8 mouse cellular contexts compared by ENCODE assay signal in the genomic region with DNA sequence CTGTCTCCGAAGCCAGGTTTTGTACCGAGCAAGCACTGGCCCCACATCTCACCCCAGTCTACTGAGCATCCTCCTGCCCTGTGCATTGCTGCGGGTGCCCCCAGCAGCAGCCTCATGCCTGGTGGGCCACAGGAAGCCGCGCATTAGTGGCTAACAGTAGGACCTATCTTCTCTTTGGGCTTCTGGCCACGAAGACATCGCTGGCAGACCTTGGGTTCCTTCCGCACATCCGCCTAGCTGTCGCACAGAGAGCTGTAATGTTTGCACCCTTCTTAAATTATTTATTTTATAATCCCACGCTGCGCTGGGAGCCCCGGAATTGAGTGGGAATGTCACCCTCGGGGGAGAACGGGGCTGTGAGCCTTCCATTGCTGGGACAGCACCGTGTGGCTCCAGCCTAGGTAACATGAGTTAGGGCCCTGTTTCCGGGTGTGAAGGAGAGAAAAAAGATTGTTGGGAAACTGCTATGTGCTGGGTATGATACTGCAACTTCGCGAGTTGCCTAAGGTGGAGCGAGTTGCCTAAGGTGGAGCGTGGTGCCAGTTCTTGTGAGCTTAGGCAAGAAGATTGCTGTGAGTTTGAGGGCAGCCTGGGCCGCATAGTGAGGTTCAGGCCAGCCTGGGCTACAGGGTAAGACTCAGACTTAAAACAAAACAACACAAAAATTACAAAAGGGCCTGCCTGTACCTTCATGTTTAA. TPM values are rescaled to one million over a fixed set of nuclear protein-coding genes. Genes with fewer than 3 reads are reported as not detected.
A peak's percentile ranks its signal among the peaks of the same experiment; 100 is the strongest.
DNase-seq lines count a peak whose midpoint lies in the region; ATAC-seq and TF ChIP-seq lines count a peak whose summit lies in the region.

No protein-coding gene starts in this region.

- no peak for ATAC-seq in embryonic facial prominence, embryonic 11.5 days (replicated peaks; ENCODE audit: insufficient number of reproducible peaks, low FRiP score, low TSS enrichment, low read depth)
- ATAC-seq in hindbrain, postnatal 0 days: peak; percentile 6; the same call in 1 of the 2 replicates
- ATAC-seq in midbrain, embryonic 11.5 days (ENCODE audit: low FRiP score): peak; percentile 10; the same call in 1 of the 2 replicates

- H3K36me3 ChIP-seq in embryonic facial prominence, embryonic 11.5 days (replicated peaks; ENCODE audit: control insufficient read depth, insufficient read depth, low read depth, low read length): no peaks in the 10 kb centered on the region
- H3K36me3 ChIP-seq in hindbrain, postnatal 0 days (ENCODE audit: insufficient read depth, low read length): no peaks in the 10 kb centered on the region
- no peaks in the 10 kb centered on the region for H3K36me3 ChIP-seq in midbrain, embryonic 11.5 days (ENCODE audit: control insufficient read depth, insufficient read depth, low read length)

- WGBS in embryonic facial prominence, embryonic 11.5 days: 36% methylated on average over 22 of the region's 22 CpGs
- WGBS in hindbrain, postnatal 0 days: 36% methylated on average over 22 of the region's 22 CpGs
- WGBS in midbrain, embryonic 11.5 days: 52% methylated on average over 22 of the region's 22 CpGs

- peaks cover 5% of the 10 kb centered on the region for H3K4me1 ChIP-seq in embryonic facial prominence, embryonic 11.5 days (ENCODE audit: control insufficient read depth, insufficient read depth, low read length)
- H3K4me1 ChIP-seq in hindbrain, postnatal 0 days (ENCODE audit: insufficient read depth, low read length): peaks cover 22% of the 10 kb centered on the region
- H3K4me1 ChIP-seq in midbrain, embryonic 11.5 days (ENCODE audit: control insufficient read depth, insufficient read depth, low read length): peaks cover 14% of the 10 kb centered on the region

- peak; percentile 15 to 36 for DNase-seq in heart, adult 18-20 months
- DNase-seq in heart, adult 8-10 months (ENCODE audit: low spot score): no peak
- peak; percentile 54 for DNase-seq in A20 (ENCODE audit: low read depth, low spot score)
- no peak for DNase-seq in embryonic facial prominence, embryonic 11.5 days (ENCODE audit: low spot score)
- DNase-seq in hindbrain, postnatal 0 days (ENCODE audit: low spot score): peak; percentile 36
- no peak for DNase-seq in midbrain, embryonic 11.5 days (ENCODE audit: low spot score, missing footprints)
- DNase-seq in embryo, embryonic 10.5 days (ENCODE audit: low spot score): no peak
- no peak for DNase-seq in urinary bladder, postnatal 4 days (ENCODE audit: low spot score in 2 of 2)

- H3K4me3 ChIP-seq in embryonic facial prominence, embryonic 11.5 days (ENCODE audit: low read depth, low read length): peak overlapping the region; percentile 59
- peak overlapping the region; percentile 59 for H3K4me3 ChIP-seq in hindbrain, postnatal 0 days (ENCODE audit: low read length)
- H3K4me3 ChIP-seq in midbrain, embryonic 11.5 days (ENCODE audit: low read depth, low read length): peak overlapping the region; percentile 56

- H3K27ac ChIP-seq in embryonic facial prominence, embryonic 11.5 days (replicated peaks; ENCODE audit: low read depth, low read length): no peak overlapping the region
- H3K27ac ChIP-seq in hindbrain, postnatal 0 days: peak overlapping the region; percentile 80; the same call in 1 of the 2 replicates
- H3K27ac ChIP-seq in midbrain, embryonic 11.5 days (ENCODE audit: low read depth, low read length): no peak overlapping the region

- no peak for TF ChIP-seq CTCF in hindbrain, postnatal 0 days (IDR thresholded peaks at IDR 0.05; ENCODE audit: low read depth)

- H3K27me3 ChIP-seq in embryonic facial prominence, embryonic 11.5 days (ENCODE audit: control insufficient read depth, insufficient read depth, low read length): no peaks in the 10 kb centered on the region
- H3K27me3 ChIP-seq in hindbrain, postnatal 0 days (ENCODE audit: insufficient read depth, low read length): no peaks in the 10 kb centered on the region
- H3K27me3 ChIP-seq in midbrain, embryonic 11.5 days (ENCODE audit: control insufficient read depth, insufficient read depth, low read length): peaks cover 2% of the 10 kb centered on the region; the same call in 1 of the 2 replicates

- no peaks in the 10 kb centered on the region for H3K9me3 ChIP-seq in embryonic facial prominence, embryonic 11.5 days (replicated peaks; ENCODE audit: control insufficient read depth, low read length)
- H3K9me3 ChIP-seq in hindbrain, postnatal 0 days (ENCODE audit: low read length): no peaks in the 10 kb centered on the region
- H3K9me3 ChIP-seq in midbrain, embryonic 11.5 days (ENCODE audit: control insufficient read depth, low read length): no peaks in the 10 kb centered on the region

- peak overlapping the region; percentile 72 for H3K9ac ChIP-seq in embryonic facial prominence, embryonic 11.5 days (replicated peaks; ENCODE audit: low read length)
- peak overlapping the region; percentile 79 for H3K9ac ChIP-seq in hindbrain, postnatal 0 days (replicated peaks; ENCODE audit: low read length)
- peak overlapping the region; percentile 74 for H3K9ac ChIP-seq in midbrain, embryonic 11.5 days (ENCODE audit: low read length)

- peak overlapping the region; percentile 51 for H3K4me2 ChIP-seq in embryonic facial prominence, embryonic 11.5 days (ENCODE audit: low read depth, low read length)
- peak overlapping the region; percentile 64 for H3K4me2 ChIP-seq in hindbrain, postnatal 0 days (ENCODE audit: low read depth, low read length)
- peak overlapping the region; percentile 75 for H3K4me2 ChIP-seq in midbrain, embryonic 11.5 days

RNA-seq across cellular contexts. Expression of a gene that starts 0.9 kb away (rescaled TPM):
- 1 to 10 TPM; 4.9 to 6.9 TPM for total RNA-seq in heart, adult 18-20 months (2021)
- total RNA-seq in heart, adult 8-10 months (2022): 1 to 10 TPM; 3.9 to 5.2 (median 4.6) TPM
- 8.8 and 9.5 TPM in 2 replicates for polyA plus RNA-seq in embryonic facial prominence, embryonic 11.5 days (2014; fragmentation: Nextera tagmentation; extraction: Ambion mirVana)
- 9.8 and 22.7 TPM in 2 replicates for total RNA-seq in hindbrain, postnatal 0 days (2014; rRNA removed)
- polyA plus RNA-seq in hindbrain, postnatal 0 days (2015; fragmentation: Nextera tagmentation; extraction: Ambion mirVana): 19.1 and 22.0 TPM in 2 replicates
- 7.9 and 9.1 TPM in 2 replicates for polyA plus RNA-seq in midbrain, embryonic 11.5 days (2014; fragmentation: Nextera tagmentation; extraction: Ambion mirVana)

RNA-seq across cellular contexts. Expression of a gene that starts 58.6 kb away (rescaled TPM):
- total RNA-seq in heart, adult 18-20 months (2021): not detected
- not detected for total RNA-seq in heart, adult 8-10 months (2022)
- 0.36 and 0.63 TPM in 2 replicates for polyA plus RNA-seq in embryonic facial prominence, embryonic 11.5 days (2014; fragmentation: Nextera tagmentation; extraction: Ambion mirVana)
- total RNA-seq in hindbrain, postnatal 0 days (2014; rRNA removed): not detected in 2 replicates
- polyA plus RNA-seq in hindbrain, postnatal 0 days (2015; fragmentation: Nextera tagmentation; extraction: Ambion mirVana): 0.25 and 0.32 TPM in 2 replicates
- polyA plus RNA-seq in midbrain, embryonic 11.5 days (2014; fragmentation: Nextera tagmentation; extraction: Ambion mirVana): 0.39 TPM in 1 of 2 replicates, not detected in the other

Comparison
In these comparisons a context has a peak if more than half of its experiments do, and no peak if none do; other contexts are left out.
1. DNase-seq: peak in heart, adult 18-20 months (2 of 2), A20 (single experiment) and hindbrain, postnatal 0 days (single experiment); none in heart, adult 8-10 months (single experiment), embryonic facial prominence, embryonic 11.5 days (single experiment), midbrain, embryonic 11.5 days (single experiment), embryo, embryonic 10.5 days (single experiment) and urinary bladder, postnatal 4 days (0 of 2).
2. Peak in every context shown above with its lines, with median percentiles within 50 percentile points of each other: H3K4me2 ChIP-seq, H3K4me3 ChIP-seq and H3K9ac ChIP-seq.